Mouse (Mus musculus): Measurements from ENCODE around the gene Dclre1a. TPM values are rescaled to one million over a fixed set of nuclear protein-coding genes. Genes with fewer than 3 reads are reported as not detected.
A peak's percentile ranks its signal among the peaks of the same experiment; 100 is the strongest.

The Dclre1a gene
- polyA plus RNA-seq, 1 experiment from 2014 or later, result 18.4 TPM

- Histone ChIP-seq H3K27ac (replicated peaks) (no peak overlapping the region), H3K4me3 (no peak overlapping the region), H3K36me3 (peaks cover 15% of the 10 kb centered on the region), H3K4me1 (peaks cover 3% of the 10 kb centered on the region; the same call in 1 of the 2 replicates), H3K9ac (replicated peaks) (no peak overlapping the region), H3K4me2 (replicated peaks) (no peak overlapping the region), H3K27me3 (no peaks in the 10 kb centered on the region), H3K9me3 (no peaks in the 10 kb centered on the region)
- no peak for ATAC-seq (ENCODE audit: low FRiP score, low read depth)
- 96% methylated on average over 5 of the region's 5 CpGs for WGBS
Measured at GRCm38 (mm10) chr19:56571913-56572312, 23.9 kb upstream of the Dclre1a start.

DNA sequence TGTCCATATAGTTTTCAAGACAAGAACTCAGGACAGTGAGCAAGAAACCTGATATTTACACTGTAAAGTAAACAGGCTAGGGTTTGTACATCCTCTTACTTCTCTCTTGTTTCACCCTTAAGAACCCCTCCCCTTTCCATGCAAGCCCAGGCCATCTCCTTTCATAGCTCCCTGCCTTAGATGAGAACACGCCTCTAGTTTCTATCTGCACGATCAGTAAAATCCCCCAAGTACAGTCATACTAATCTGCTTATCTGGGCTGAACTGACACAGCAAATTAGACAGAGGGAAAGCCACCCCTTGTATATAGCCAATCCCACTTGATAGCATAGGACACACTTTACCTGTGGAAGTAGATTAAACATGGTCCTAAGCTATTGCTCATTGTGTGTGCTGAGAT lies 23.2 kb upstream of the Dclre1a start:
- ATAC-seq (ENCODE audit: low FRiP score, low read depth), result no peak
- Histone ChIP-seq H3K36me3 (peaks cover 15% of the 10 kb centered on the region), H3K9ac (replicated peaks) (no peak overlapping the region), H3K27ac (replicated peaks) (no peak overlapping the region), H3K4me1 (peaks cover 3% of the 10 kb centered on the region; the same call in 1 of the 2 replicates), H3K9me3 (no peaks in the 10 kb centered on the region), H3K27me3 (no peaks in the 10 kb centered on the region), H3K4me2 (replicated peaks) (no peak overlapping the region), H3K4me3 (no peak overlapping the region)
- 93% methylated on average over 2 of the region's 2 CpGs for WGBS

DNA sequence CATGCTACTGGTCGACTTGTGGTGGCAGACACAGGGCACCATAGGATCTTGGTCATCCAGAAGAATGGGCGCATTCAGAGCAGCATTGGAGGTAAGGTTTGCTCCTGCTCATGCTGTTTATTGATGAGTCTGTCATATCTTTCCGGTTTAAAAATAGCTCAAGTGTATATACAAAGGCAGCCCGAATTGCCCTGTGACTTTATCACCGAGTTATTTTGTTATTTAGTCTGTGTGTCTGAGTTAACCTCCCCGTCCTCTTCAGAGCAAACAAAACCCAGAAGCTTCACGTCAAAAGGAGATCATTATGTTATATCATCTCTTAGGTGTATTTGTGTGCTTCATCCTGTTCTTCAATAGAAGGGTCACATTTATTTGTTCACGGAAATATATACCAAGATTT lies 22.8 kb upstream of the Dclre1a start:
- H3K27ac ChIP-seq (replicated peaks), result no peak overlapping the region
- peaks cover 15% of the 10 kb centered on the region for H3K36me3 ChIP-seq
- no peak overlapping the region for H3K4me2 ChIP-seq (replicated peaks)
- ATAC-seq (ENCODE audit: low FRiP score, low read depth), result no peak
- no peak overlapping the region for H3K9ac ChIP-seq (replicated peaks)
- H3K9me3 ChIP-seq, result no peaks in the 10 kb centered on the region
- H3K4me1 ChIP-seq, result peaks cover 3% of the 10 kb centered on the region; the same call in 1 of the 2 replicates
- H3K4me3 ChIP-seq, result no peak overlapping the region
- WGBS, result 94% methylated on average over 8 of the region's 8 CpGs
- no peaks in the 10 kb centered on the region for H3K27me3 ChIP-seq

GRCm38 (mm10) chr19:56566940-56567339 lies 18.9 kb upstream of the Dclre1a start:
- no peaks in the 10 kb centered on the region for H3K27me3 ChIP-seq
- H3K4me1 ChIP-seq, result peaks cover 3% of the 10 kb centered on the region; the same call in 1 of the 2 replicates
- peaks cover 11% of the 10 kb centered on the region for H3K36me3 ChIP-seq
- no peak for ATAC-seq (ENCODE audit: low FRiP score, low read depth)
- no peak overlapping the region for H3K27ac ChIP-seq (replicated peaks)
- H3K4me3 ChIP-seq, result no peak overlapping the region
- H3K4me2 ChIP-seq (replicated peaks), result no peak overlapping the region
- no peaks in the 10 kb centered on the region for H3K9me3 ChIP-seq
- 85% methylated on average over 6 of the region's 6 CpGs for WGBS
- no peak overlapping the region for H3K9ac ChIP-seq (replicated peaks)

GRCm38 (mm10) chr19:56566041-56566440 lies 18.0 kb upstream of the Dclre1a start:
- H3K27me3 ChIP-seq, result no peaks in the 10 kb centered on the region
- H3K36me3 ChIP-seq, result peaks cover 11% of the 10 kb centered on the region; the same call in 1 of the 2 replicates
- no peaks in the 10 kb centered on the region for H3K9me3 ChIP-seq
- WGBS, result 88% methylated on average over 4 of the region's 4 CpGs
- peaks cover 3% of the 10 kb centered on the region; the same call in 1 of the 2 replicates for H3K4me1 ChIP-seq
- no peak for ATAC-seq (ENCODE audit: low FRiP score, low read depth)
- no peak overlapping the region for H3K27ac ChIP-seq (replicated peaks)
- no peak overlapping the region for H3K4me3 ChIP-seq
- no peak overlapping the region for H3K4me2 ChIP-seq (replicated peaks)
- H3K9ac ChIP-seq (replicated peaks), result no peak overlapping the region

DNA sequence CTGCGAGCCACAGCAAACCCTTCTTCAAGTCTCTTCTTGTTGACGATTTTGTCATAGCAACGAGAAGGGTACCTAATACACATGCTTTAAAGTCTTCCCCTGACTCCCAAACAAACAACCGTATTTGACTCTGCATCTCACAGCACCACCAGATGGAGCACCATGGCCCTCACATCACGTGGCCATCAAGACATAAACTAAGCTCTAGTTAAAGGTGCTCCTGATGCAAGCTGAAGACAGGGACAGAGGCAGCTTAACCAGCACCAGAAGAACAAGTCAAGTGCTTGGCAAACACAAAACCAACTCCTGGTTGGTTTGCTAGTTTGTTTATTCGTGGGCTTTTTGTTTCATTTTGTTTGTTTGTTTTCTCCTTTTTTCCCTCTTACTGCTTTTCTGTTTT lies 17.3 kb upstream of the Dclre1a start:
- Histone ChIP-seq H3K27me3 (no peaks in the 10 kb centered on the region), H3K36me3 (peaks cover 7% of the 10 kb centered on the region; the same call in 1 of the 2 replicates), H3K4me2 (replicated peaks) (no peak overlapping the region), H3K4me3 (no peak overlapping the region), H3K9me3 (no peaks in the 10 kb centered on the region), H3K9ac (replicated peaks) (no peak overlapping the region), H3K4me1 (peaks cover 3% of the 10 kb centered on the region; the same call in 1 of the 2 replicates), H3K27ac (replicated peaks) (no peak overlapping the region)
- 69% methylated on average over 6 of the region's 6 CpGs for WGBS
- no peak for ATAC-seq (ENCODE audit: low FRiP score, low read depth)

DNA sequence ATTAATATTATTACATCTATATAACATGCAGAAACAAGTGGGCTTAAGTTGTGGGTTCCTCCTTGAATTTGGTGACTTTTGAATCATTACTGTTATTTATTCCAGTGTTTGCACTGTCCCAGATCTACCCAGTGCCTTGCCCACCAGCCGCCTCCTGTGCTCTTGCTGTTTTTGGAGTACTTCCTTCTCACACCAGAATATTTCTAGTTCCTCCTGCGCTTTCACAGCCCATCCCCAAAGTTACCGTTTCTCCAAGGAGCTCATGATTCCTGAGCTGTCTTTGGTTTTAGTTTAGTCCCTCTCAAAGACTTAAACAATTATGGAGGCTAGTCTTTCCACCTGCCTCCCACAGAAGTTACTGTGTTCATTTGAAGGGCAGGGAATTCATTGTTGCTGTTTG lies 15.4 kb upstream of the Dclre1a start:
- ATAC-seq (ENCODE audit: low FRiP score, low read depth), result no peak
- peaks cover 10% of the 10 kb centered on the region for H3K36me3 ChIP-seq

DNA sequence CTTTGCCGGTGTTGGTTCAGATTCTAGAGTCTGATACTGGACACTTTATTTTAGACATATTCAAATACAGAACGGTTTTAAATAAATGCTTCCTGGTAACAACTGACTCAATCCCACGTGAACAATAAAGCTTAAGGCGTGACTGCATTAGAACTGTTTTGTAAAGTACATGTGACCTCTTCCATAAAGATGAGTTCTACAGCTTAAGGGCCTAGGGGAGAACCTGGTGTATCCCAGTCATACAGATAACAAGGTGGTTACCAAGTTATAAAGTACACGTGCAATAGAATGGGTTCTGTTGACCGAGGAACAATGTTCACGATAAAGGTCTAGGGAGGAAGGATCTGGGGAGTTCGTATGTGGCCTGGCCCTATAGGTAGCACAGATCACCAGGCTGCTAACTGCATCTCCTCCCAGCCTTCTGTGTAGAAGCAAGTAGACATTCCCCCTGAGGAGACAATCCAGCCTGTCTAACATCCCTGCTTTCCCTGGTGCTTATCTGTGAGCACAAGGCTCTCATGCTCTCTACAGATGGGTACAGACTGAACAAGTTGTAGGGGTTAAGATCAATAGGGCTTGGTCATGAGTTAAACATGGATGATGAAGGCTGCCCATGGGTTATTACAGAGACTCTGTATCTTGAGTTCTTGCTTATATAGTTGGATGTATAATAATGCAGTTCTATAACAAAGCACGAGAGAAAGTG lies 14.6 kb upstream of the Dclre1a start:
- peaks cover 3% of the 10 kb centered on the region; the same call in 1 of the 2 replicates for H3K4me1 ChIP-seq
- no peak overlapping the region for H3K27ac ChIP-seq (replicated peaks)
- H3K9ac ChIP-seq (replicated peaks), result no peak overlapping the region
- H3K9me3 ChIP-seq, result no peaks in the 10 kb centered on the region
- WGBS, result 94% methylated on average over 9 of the region's 9 CpGs
- H3K36me3 ChIP-seq, result peaks cover 10% of the 10 kb centered on the region
- no peaks in the 10 kb centered on the region for H3K27me3 ChIP-seq
- no peak overlapping the region for H3K4me2 ChIP-seq (replicated peaks)
- no peak overlapping the region for H3K4me3 ChIP-seq
- ATAC-seq (ENCODE audit: low FRiP score, low read depth), result no peak

More for the DNA sequence above, 15.4 kb upstream of the Dclre1a start:
- Histone ChIP-seq H3K27me3 (no peaks in the 10 kb centered on the region), H3K4me2 (replicated peaks) (no peak overlapping the region), H3K4me3 (no peak overlapping the region), H3K27ac (replicated peaks) (no peak overlapping the region), H3K4me1 (peaks cover 3% of the 10 kb centered on the region; the same call in 1 of the 2 replicates), H3K9ac (replicated peaks) (no peak overlapping the region), H3K9me3 (no peaks in the 10 kb centered on the region)
- 90% methylated on average over 3 of the region's 3 CpGs for WGBS

- no peak overlapping the region for H3K4me3 ChIP-seq
- no peaks in the 10 kb centered on the region for H3K9me3 ChIP-seq
- H3K36me3 ChIP-seq, result peaks cover 38% of the 10 kb centered on the region
- H3K4me1 ChIP-seq, result no peaks in the 10 kb centered on the region
- H3K9ac ChIP-seq (replicated peaks), result no peak overlapping the region
- no peak for ATAC-seq (ENCODE audit: low FRiP score, low read depth)
- H3K27me3 ChIP-seq, result no peaks in the 10 kb centered on the region
- no peak overlapping the region for H3K4me2 ChIP-seq (replicated peaks)
- no peak overlapping the region for H3K27ac ChIP-seq (replicated peaks)
- 88% methylated on average over 5 of the region's 5 CpGs for WGBS
Measured at GRCm38 (mm10) chr19:56555972-56556371, 8.0 kb upstream of the Dclre1a start.

DNA sequence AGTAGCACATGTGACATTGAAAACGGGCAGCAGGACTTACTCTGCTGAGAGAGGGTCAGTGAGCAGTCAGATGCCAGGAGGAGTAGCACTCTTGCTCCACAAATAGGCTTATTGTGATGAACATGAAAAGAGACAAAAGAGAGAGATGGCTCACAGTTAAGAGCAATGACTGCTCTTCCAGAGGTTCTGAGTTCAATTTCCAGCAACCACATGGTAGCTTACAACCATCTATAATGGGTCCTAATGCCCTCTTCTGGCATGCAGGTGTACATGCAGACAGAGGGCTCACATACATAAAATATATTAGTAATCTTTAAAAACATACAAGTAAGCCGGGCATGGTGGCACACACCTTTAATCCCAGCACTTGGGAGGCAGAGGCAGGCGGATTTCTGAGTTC lies 5.2 kb upstream of the Dclre1a start:
- H3K9me3 ChIP-seq, result no peaks in the 10 kb centered on the region
- H3K36me3 ChIP-seq, result peaks cover 33% of the 10 kb centered on the region
- H3K4me1 ChIP-seq, result peaks cover 10% of the 10 kb centered on the region
- no peak overlapping the region for H3K4me2 ChIP-seq (replicated peaks)
- WGBS, result 95% methylated on average over 3 of the region's 3 CpGs
- H3K27ac ChIP-seq (replicated peaks), result no peak overlapping the region
- H3K4me3 ChIP-seq, result no peak overlapping the region
- H3K9ac ChIP-seq (replicated peaks), result no peak overlapping the region
- no peak for ATAC-seq (ENCODE audit: low FRiP score, low read depth)
- no peaks in the 10 kb centered on the region for H3K27me3 ChIP-seq

DNA sequence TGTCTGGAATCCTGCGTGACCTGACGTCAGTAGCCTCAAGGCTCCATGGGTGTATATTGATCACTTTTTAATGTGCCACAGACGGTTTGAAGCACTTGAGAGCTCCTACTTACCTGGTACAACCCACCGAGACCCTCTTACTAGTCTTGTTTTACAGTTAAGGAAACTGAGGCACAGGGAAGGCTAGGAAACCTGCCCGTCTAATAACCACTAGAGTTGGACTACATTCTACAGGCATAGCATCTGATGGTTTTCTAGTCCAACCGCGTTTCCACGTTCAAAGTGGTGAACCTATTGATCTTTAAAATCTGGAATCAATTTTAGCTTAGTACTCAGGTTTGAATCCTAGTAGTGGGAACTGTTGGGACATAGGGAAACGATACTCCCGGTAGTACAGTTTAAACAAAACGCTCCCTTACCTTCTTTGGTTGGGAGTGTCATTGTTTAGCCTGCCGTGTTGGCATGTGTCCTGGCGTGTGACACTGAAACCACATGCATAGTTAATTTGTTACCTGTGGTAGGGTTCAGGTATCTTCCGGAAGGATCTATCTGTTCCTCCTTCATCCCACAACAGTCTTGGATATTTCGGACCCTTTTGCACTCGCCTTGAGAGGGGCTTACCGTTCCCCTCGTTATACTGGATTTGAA lies 1.1 kb upstream of the Dclre1a start:
- Histone ChIP-seq H3K36me3 (peaks cover 32% of the 10 kb centered on the region), H3K4me3 (peak overlapping the region; percentile 93), H3K27ac (replicated peaks) (peak overlapping the region; percentile 96), H3K4me1 (peaks cover 15% of the 10 kb centered on the region), H3K9me3 (no peaks in the 10 kb centered on the region), H3K27me3 (no peaks in the 10 kb centered on the region), H3K9ac (replicated peaks) (peak overlapping the region; percentile 95), H3K4me2 (replicated peaks) (peak overlapping the region; percentile 78)
- no peak; the same call in 1 of the 2 replicates for ATAC-seq (ENCODE audit: low FRiP score, low read depth)
- WGBS, result 29% methylated on average over 18 of the region's 18 CpGs

GRCm38 (mm10) chr19:56548230-56549032 lies 409 bp upstream of the Dclre1a start, which contains the start of gene Nhlrc2:
Gene Nhlrc2, plus strand, starts transcription at chr19:56548261.
- H3K4me3 ChIP-seq, result peak within 1 kb of the TSS; percentile 93
- under 1% methylated on average over 68 of the region's 69 CpGs for WGBS
- no peaks in the 10 kb centered on the region for H3K9me3 ChIP-seq
- H3K9ac ChIP-seq (replicated peaks), result peak within 1 kb of the TSS; percentile 95
- peaks cover 15% of the 10 kb centered on the region for H3K4me1 ChIP-seq
- H3K36me3 ChIP-seq, result peaks cover 34% of the 10 kb centered on the region
- peak; percentile 85 for ATAC-seq (ENCODE audit: low FRiP score, low read depth)
- H3K27ac ChIP-seq (replicated peaks), result peak within 1 kb of the TSS; percentile 96
- no peaks in the 10 kb centered on the region for H3K27me3 ChIP-seq
- H3K4me2 ChIP-seq (replicated peaks), result peak within 1 kb of the TSS; percentile 78
